Mouse (Mus musculus): ENCODE measurements around the gene S1pr3. TPM values are rescaled to one million over a fixed set of nuclear protein-coding genes. Genes with fewer than 3 reads are reported as not detected.

Gene S1pr3
- polyA plus RNA-seq, 1 experiment, result 51.1 TPM

DNA sequence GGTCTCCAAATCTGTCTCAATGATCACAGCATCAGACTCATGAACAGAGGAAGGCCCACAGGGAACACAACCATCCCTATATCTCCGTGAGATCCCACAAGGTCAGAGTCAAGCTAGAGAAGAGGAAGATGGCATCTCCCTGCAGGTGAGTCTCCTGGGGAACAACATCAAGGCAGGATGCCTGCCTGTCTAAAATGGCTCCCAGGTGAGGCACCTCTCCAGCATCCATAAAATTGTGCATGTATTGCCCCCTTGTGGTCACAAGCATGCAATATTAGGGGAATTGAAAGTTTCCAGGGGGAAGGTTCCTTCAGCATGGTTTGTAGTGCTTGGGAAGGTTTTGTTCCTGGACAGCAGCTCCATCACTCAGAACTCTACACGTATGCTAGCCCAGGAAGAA lies 26.0 kb downstream of the S1pr3 start:
- Histone ChIP-seq H3K4me3 (replicated peaks; ENCODE audit: extremely low read depth, low read depth, low read length) (no peak overlapping the region), H3K4me1 (ENCODE audit: control insufficient read depth, insufficient read depth, low read length) (no peaks in the 10 kb centered on the region)
- WGBS, result 69% methylated on average over 2 of the region's 2 CpGs
- TF ChIP-seq CTCF (IDR thresholded peaks at IDR 0.05; ENCODE audit: insufficient read depth, low read length) (0 out of 2 replicates have a peak, but pooled peaks have one; percentile 18), POLR2A (IDR thresholded peaks at IDR 0.05; ENCODE audit: borderline replicate concordance, extremely low read depth, low read depth, low read length) (no peak)
- no peak for DNase-seq

DNA sequence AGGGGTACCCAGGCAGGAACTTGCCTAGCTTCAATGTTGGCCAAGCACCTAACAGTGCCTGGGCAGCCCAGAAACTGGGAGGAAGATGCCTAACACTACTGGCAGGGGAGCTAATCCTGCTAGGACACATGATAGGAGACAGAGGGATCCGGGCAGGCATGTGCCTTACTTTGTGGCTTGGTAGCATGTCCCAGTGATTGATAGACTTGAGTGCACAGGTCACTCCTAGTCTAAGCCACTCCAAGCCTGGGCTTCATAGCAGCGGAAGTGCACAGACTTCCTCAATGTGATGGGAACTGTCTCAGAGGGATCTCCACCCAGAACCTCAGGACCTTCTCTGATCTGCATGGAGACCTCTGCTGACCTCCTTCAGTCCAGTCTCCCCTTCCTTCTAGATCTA lies 26.7 kb downstream of the S1pr3 start:
- DNase-seq, result no peak
- WGBS, result 39% methylated on average over 2 of the region's 2 CpGs
- no peak for TF ChIP-seq CTCF (IDR thresholded peaks at IDR 0.05; ENCODE audit: insufficient read depth, low read length)
- no peak for TF ChIP-seq POLR2A (IDR thresholded peaks at IDR 0.05; ENCODE audit: borderline replicate concordance, extremely low read depth, low read depth, low read length)

DNA sequence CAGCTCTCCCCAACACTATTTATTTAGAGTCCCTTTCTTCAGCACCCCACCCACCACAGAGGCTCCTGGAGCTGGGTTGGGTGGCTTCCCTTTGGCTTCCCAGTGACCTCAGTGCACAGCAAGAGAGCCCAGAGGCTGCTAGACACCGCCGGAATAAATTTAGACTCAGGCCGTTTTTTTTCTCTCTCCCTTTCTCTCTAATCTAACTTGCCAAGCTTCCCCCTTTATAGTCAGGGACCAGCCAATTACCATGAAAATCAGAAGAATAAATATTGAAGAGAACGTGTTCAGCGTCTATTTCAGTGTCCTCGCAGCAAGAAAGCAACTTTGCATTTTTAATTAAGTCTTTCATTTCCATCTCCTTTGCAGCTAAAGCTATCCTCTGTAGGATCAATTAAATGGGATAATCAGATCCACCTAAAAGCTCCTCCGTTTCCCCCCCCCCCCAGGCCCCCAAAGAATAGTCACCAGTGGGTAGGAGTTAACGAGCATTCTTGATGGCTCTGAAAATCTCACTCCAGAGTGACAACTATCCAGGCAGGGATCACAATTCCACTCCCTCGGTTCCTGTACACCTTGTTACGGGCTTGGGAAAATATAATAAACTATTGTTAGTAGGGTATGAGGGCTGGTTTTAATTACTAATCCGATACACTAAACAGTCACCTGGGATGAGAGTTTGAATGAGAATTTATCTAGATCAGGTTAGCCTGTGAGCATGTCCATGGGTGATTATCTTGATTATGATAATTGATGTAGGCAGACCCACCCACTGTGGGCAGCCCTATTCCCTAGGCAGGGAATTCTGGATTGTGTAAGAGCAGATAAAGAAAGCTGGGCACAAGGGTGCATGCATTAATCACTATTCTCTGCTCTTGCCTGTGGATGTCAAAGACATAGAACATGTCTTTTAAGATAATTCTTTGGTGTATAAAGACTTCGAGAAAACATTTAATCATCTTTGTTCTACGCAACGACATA lies 29.0 kb downstream of the S1pr3 start:
- TF ChIP-seq CTCF (IDR thresholded peaks at IDR 0.05; ENCODE audit: insufficient read depth, low read length) (no peak), POLR2A (IDR thresholded peaks at IDR 0.05; ENCODE audit: borderline replicate concordance, extremely low read depth, low read depth, low read length) (no peak)
- WGBS, result 83% methylated on average over 14 of the region's 14 CpGs
- no peaks in the 10 kb centered on the region for H3K4me1 ChIP-seq (ENCODE audit: control insufficient read depth, insufficient read depth, low read length)
- H3K4me3 ChIP-seq (replicated peaks; ENCODE audit: extremely low read depth, low read depth, low read length), result no peak overlapping the region
- DNase-seq, result no peak

More for the DNA sequence above, 26.7 kb downstream of the S1pr3 start:
- Histone ChIP-seq H3K4me1 (ENCODE audit: control insufficient read depth, insufficient read depth, low read length) (no peaks in the 10 kb centered on the region), H3K4me3 (replicated peaks; ENCODE audit: extremely low read depth, low read depth, low read length) (no peak overlapping the region)

DNA sequence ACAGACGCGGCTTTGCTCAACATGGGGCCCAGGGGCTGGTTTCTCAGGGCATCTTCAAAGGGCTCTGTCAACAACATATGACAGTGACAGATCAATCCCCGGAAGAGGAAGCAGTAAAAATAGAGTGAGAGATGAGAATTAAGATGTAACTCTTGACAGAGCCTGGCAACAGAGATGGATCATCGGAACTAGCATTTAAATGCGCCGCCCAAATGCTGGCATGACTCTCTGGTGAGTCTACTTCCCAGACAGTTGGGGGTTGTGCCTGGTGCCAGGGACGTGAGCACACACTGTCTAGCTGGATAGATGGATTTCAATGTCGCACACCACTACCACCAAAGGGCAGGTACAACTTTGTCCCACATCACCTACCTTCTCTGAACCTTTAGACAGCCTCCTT lies 34.5 kb downstream of the S1pr3 start:
- H3K4me1 ChIP-seq (ENCODE audit: control insufficient read depth, insufficient read depth, low read length), result no peaks in the 10 kb centered on the region
- TF ChIP-seq POLR2A (IDR thresholded peaks at IDR 0.05; ENCODE audit: borderline replicate concordance, extremely low read depth, low read depth, low read length) (no peak), CTCF (IDR thresholded peaks at IDR 0.05; ENCODE audit: insufficient read depth, low read length) (no peak)
- WGBS, result 61% methylated on average over 8 of the region's 8 CpGs
- no peak for DNase-seq
- no peak overlapping the region for H3K4me3 ChIP-seq (replicated peaks; ENCODE audit: extremely low read depth, low read depth, low read length)

DNA sequence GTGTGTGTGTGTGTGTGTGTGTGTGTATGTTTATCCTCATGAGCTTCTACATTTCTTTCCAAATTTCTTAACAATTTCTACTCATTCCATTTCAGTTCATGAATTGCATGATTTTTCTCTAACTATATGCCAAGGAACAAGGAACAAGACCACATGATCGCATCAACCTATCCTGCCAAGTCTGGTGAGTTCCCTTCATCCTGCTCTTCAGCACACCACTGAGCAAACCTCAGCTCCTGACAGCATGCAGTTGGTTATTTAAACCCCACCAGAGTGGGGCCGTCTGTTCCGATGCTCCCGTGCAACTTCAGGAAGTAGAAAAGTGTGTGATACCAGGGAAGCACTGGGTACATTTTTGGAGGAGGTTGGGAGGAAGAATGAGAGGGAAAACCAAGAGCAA lies 38.1 kb downstream of the S1pr3 start:
- TF ChIP-seq POLR2A (IDR thresholded peaks at IDR 0.05; ENCODE audit: borderline replicate concordance, extremely low read depth, low read depth, low read length) (no peak), CTCF (IDR thresholded peaks at IDR 0.05; ENCODE audit: insufficient read depth, low read length) (no peak)
- 62% methylated on average over 4 of the region's 4 CpGs for WGBS
- no peak overlapping the region for H3K4me3 ChIP-seq (replicated peaks; ENCODE audit: extremely low read depth, low read depth, low read length)
- DNase-seq, result no peak
- H3K4me1 ChIP-seq (ENCODE audit: control insufficient read depth, insufficient read depth, low read length), result no peaks in the 10 kb centered on the region

DNA sequence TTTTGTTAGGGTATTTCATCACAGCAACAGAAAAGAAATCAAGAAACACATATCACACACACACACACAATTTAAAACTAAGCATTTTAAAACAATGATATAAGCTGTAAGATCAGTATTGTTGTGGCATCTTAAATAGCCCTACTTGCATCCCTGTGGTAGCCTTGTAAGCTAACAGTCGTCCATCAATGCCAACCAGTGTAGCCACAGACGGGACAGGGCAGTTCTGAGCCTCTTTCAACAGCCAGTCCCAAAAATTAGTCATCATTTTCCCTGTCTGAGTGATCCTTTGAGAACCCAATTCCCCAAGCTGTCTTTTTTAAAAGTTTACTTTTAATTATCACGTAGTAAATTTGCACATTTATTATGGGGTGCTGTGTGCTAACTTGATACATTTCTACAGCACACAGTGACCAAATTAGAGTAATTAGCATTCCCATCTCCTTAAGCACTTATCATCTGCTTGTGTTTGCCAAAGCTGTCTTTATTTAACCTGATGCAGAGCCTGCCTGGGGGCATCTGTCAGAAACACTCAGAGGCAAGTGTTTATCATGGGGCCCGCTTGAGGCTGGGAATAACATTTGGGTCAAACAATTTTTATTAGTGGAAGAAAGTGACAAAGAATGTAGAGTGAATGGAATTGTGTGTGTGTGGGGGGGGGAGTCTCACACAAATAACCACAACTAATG lies 47.9 kb downstream of the S1pr3 start:
- Histone ChIP-seq H3K4me3 (replicated peaks; ENCODE audit: extremely low read depth, low read depth, low read length) (no peak overlapping the region), H3K4me1 (ENCODE audit: control insufficient read depth, insufficient read depth, low read length) (no peaks in the 10 kb centered on the region)
- TF ChIP-seq POLR2A (IDR thresholded peaks at IDR 0.05; ENCODE audit: borderline replicate concordance, extremely low read depth, low read depth, low read length) (no peak), CTCF (IDR thresholded peaks at IDR 0.05; ENCODE audit: insufficient read depth, low read length) (no peak)
- WGBS, result 20% methylated on average over 4 of the region's 4 CpGs
- no peak for DNase-seq

DNA sequence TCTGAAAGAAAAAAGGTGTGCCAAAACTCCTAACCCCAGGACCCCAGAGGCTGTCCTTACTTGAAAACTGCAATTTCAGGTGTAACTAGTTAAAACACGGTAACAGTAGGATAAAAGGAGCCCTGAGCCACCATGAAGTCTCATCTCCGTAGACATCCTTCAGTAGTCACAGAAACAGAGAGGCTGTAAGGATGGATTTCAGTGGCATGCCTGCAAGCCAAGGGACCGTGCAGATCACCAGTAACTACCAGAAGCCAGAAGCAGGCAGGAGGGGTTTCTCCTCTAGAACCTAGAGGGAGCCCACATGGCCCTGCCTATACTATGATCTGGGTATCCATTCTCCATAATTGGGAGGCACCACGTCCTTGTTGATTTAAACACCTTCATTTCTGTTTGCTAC lies 55.9 kb downstream of the S1pr3 start:
- Histone ChIP-seq H3K4me1 (ENCODE audit: control insufficient read depth, insufficient read depth, low read length) (no peaks in the 10 kb centered on the region), H3K4me3 (replicated peaks; ENCODE audit: extremely low read depth, low read depth, low read length) (no peak overlapping the region)
- TF ChIP-seq POLR2A (IDR thresholded peaks at IDR 0.05; ENCODE audit: borderline replicate concordance, extremely low read depth, low read depth, low read length), result no peak
- TF ChIP-seq CTCF (IDR thresholded peaks at IDR 0.05; ENCODE audit: insufficient read depth, low read length), result no peak
- DNase-seq, result no peak
- WGBS, result 71% methylated on average over 4 of the region's 4 CpGs

DNA sequence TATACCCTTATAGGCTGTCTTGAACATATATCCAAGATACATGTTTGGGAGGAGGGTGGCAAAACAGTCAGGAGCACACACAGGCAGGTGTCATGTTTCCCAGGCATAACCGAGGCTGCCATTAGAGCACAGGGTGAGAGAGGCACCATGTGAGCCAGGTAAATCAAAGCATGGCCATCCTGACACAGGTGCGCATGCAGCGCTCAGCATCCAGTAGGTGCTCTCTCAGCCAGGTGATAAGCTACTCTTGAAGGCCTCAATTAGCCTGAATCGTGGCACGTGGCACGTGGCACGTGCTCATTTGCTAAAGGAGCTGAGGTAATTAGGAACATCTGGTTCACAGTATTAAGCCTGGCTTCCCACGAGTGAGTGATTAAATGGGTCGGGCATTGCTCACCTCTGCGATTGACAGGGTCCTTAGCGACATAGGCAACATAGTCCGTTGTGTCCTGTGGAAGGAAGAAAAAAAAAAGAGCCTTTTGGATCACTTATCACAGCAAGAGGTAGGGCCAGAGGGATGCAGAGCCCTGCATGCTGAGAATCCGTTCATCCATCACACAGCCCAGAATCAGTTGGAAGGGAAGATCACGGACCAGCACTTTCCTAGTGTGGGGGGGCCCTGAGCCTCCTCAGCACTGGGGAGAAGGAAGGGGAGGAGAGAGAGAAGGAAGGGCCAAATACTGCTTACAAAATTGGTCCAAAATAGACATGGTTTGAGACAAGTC lies 57.8 kb downstream of the S1pr3 start:
- H3K4me3 ChIP-seq (replicated peaks; ENCODE audit: extremely low read depth, low read depth, low read length), result no peak overlapping the region
- TF ChIP-seq POLR2A (IDR thresholded peaks at IDR 0.05; ENCODE audit: borderline replicate concordance, extremely low read depth, low read depth, low read length) (no peak), CTCF (IDR thresholded peaks at IDR 0.05; ENCODE audit: insufficient read depth, low read length) (no peak)
- H3K4me1 ChIP-seq (ENCODE audit: control insufficient read depth, insufficient read depth, low read length), result no peaks in the 10 kb centered on the region
- WGBS, result 79% methylated on average over 14 of the region's 14 CpGs
- DNase-seq, result no peak

DNA sequence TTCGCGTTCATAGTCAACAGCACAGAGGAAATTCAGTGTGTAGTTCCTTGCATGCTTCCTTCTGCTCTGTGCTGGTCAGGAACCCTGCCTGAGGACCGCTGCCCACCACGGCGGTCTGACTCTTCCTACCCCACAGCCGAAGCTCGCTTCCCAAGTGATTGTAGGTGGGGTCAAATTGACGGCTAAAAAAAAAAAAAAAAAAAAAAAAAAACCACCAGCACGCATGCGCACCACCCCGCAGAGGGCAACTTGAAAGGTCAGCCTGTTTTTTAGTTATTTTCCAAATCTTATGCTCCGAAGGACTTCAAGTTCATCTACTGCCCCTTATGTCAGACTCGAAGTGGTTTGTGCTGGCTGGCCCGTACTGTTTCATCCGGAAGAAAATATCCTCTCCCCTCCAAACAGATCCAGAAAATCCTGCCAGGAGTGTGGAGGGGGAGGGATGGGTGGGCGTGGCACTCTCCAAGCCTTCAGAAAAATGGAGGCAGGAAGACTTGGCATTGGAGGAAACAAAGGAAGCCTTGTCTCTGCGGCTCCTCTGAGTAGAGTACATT lies 60.3 kb downstream of the S1pr3 start:
- Histone ChIP-seq H3K4me1 (ENCODE audit: control insufficient read depth, insufficient read depth, low read length) (no peaks in the 10 kb centered on the region), H3K4me3 (replicated peaks; ENCODE audit: extremely low read depth, low read depth, low read length) (no peak overlapping the region)
- DNase-seq, result no peak
- no peak for TF ChIP-seq POLR2A (IDR thresholded peaks at IDR 0.05; ENCODE audit: borderline replicate concordance, extremely low read depth, low read depth, low read length)
- 54% methylated on average over 17 of the region's 17 CpGs for WGBS

Other genes with a start within 250 kb of the S1pr3 start
- gene Nxnl2, start 237.6 kb upstream of the S1pr3 start, polyA plus RNA-seq (2012; rRNA removed), result 0.79 and 1.0 TPM in 2 replicates
- 0.22 and 0.45 TPM in 2 replicates for gene Shc3, start 160.8 kb downstream of the S1pr3 start, polyA plus RNA-seq (2012; rRNA removed)
- 4.7 and 4.8 TPM in 2 replicates for gene Cks2, start 236.6 kb downstream of the S1pr3 start, polyA plus RNA-seq (2012; rRNA removed)
- gene Secisbp2, start 243.1 kb downstream of the S1pr3 start, polyA plus RNA-seq (2012; rRNA removed), result 18.1 and 21.3 TPM in 2 replicates

All from lung, adult 2 months (tissue).